Mouse (Mus musculus): ENCODE data around the gene Ece2. TPM values are rescaled to one million over a fixed set of nuclear protein-coding genes. Genes with fewer than 3 reads are reported as not detected.

Ece2 gene
- polyA plus RNA-seq, 1 experiment from 2014 or later: 3.3 TPM

DNA sequence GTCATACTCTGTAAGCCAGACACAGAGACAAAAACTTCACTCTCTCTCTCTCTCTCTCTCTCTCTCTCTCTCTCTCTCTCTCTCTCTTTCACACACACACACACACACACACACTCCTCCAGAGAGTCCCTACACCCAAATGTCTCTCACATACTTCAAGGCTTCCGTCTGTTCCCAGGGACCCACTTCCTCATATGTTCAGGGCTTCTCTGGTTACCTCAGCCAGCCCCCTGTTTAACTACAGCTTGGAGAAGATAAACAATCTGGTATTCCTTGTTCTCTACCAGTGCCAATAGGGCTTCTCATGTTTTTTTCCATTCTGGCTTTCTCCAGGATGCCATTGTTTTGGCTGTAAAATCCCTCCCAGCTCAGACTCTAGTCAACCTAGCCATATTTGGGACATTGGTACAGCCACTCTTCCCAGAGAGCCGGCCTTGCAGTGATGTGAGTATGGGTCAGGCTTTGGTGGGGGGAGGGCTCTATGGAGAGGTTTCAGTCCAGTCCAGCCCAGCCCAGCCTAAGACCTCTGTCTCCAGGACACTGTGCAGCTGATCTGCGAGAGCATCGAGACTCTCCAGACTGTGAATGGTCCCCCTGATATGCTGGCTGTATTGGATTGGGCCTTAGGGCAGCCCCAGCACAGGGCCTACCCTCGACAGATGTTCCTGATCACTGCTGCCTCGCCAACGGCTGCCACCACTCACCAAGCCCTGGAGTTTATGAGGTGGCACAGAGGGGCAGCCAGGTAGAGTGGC, 32.8 kb upstream of the Ece2 start:
- H3K4me3 ChIP-seq (ENCODE audit: low read depth, low read length): no peak overlapping the region

GRCm38 (mm10) chr16:20600511-20600910, 29.1 kb upstream of the Ece2 start:
- Histone ChIP-seq H3K4me2 (ENCODE audit: low read depth, low read length) (no peak overlapping the region), H3K27me3 (replicated peaks; ENCODE audit: control insufficient read depth, insufficient read depth, low read length) (no peaks in the 10 kb centered on the region), H3K27ac (replicated peaks; ENCODE audit: low read depth, low read length) (no peak overlapping the region), H3K9ac (ENCODE audit: low read depth, low read length) (no peak overlapping the region), H3K4me3 (ENCODE audit: low read depth, low read length) (no peak overlapping the region), H3K4me1 (ENCODE audit: control insufficient read depth, insufficient read depth, low read length) (no peaks in the 10 kb centered on the region), H3K9me3 (ENCODE audit: control insufficient read depth, low read length) (no peaks in the 10 kb centered on the region), H3K36me3 (ENCODE audit: control insufficient read depth, insufficient read depth, low read length) (peaks cover 13% of the 10 kb centered on the region; the same call in 1 of the 2 replicates)
- DNase-seq (ENCODE audit: low spot score): peak; percentile 14
- 67% methylated on average over 5 of the region's 5 CpGs for WGBS
- ATAC-seq (ENCODE audit: low read depth): no peak

More for the DNA sequence above, 32.8 kb upstream of the Ece2 start:
- WGBS: 46% methylated on average over 7 of the region's 7 CpGs
- DNase-seq (ENCODE audit: low spot score) (no peak), ATAC-seq (ENCODE audit: low read depth) (no peak)
- H3K27ac ChIP-seq (replicated peaks; ENCODE audit: low read depth, low read length): no peak overlapping the region
- no peaks in the 10 kb centered on the region for H3K36me3 ChIP-seq (ENCODE audit: control insufficient read depth, insufficient read depth, low read length)
- H3K27me3 ChIP-seq (replicated peaks; ENCODE audit: control insufficient read depth, insufficient read depth, low read length): peaks cover 22% of the 10 kb centered on the region
- H3K9me3 ChIP-seq (ENCODE audit: control insufficient read depth, low read length): no peaks in the 10 kb centered on the region
- no peak overlapping the region for H3K4me2 ChIP-seq (ENCODE audit: low read depth, low read length)
- H3K4me1 ChIP-seq (ENCODE audit: control insufficient read depth, insufficient read depth, low read length): no peaks in the 10 kb centered on the region
- no peak overlapping the region for H3K9ac ChIP-seq (ENCODE audit: low read depth, low read length)

- no peak overlapping the region for H3K4me2 ChIP-seq (ENCODE audit: low read depth, low read length)
- H3K4me3 ChIP-seq (ENCODE audit: low read depth, low read length): no peak overlapping the region
- ATAC-seq (ENCODE audit: low read depth): peak; percentile 62; the same call in 1 of the 2 replicates
- H3K9ac ChIP-seq (ENCODE audit: low read depth, low read length): no peak overlapping the region
- DNase-seq (ENCODE audit: low spot score): peak; percentile 88
- H3K9me3 ChIP-seq (ENCODE audit: control insufficient read depth, low read length): no peaks in the 10 kb centered on the region
- 58% methylated on average over 8 of the region's 9 CpGs for WGBS
- no peak overlapping the region for H3K27ac ChIP-seq (replicated peaks; ENCODE audit: low read depth, low read length)
- H3K27me3 ChIP-seq (replicated peaks; ENCODE audit: control insufficient read depth, insufficient read depth, low read length): no peaks in the 10 kb centered on the region
- H3K4me1 ChIP-seq (ENCODE audit: control insufficient read depth, insufficient read depth, low read length): no peaks in the 10 kb centered on the region
- H3K36me3 ChIP-seq (ENCODE audit: control insufficient read depth, insufficient read depth, low read length): peaks cover 37% of the 10 kb centered on the region
Measured at GRCm38 (mm10) chr16:20604705-20605104, 24.9 kb upstream of the Ece2 start.

- DNase-seq (ENCODE audit: low spot score) (peak; percentile 89), ATAC-seq (ENCODE audit: low read depth) (peak; percentile 74)
- H3K9ac ChIP-seq (ENCODE audit: low read depth, low read length): peak overlapping the region; percentile 83
- peaks cover 11% of the 10 kb centered on the region for H3K4me1 ChIP-seq (ENCODE audit: control insufficient read depth, insufficient read depth, low read length)
- whole genome bisulfite sequencing: 1% methylated on average over 28 of the region's 28 CpGs
- peak overlapping the region; percentile 84 for H3K4me3 ChIP-seq (ENCODE audit: low read depth, low read length)
- peak overlapping the region; percentile 84 for H3K4me2 ChIP-seq (ENCODE audit: low read depth, low read length)
- H3K27ac ChIP-seq (replicated peaks; ENCODE audit: low read depth, low read length): peak overlapping the region; percentile 56
- H3K9me3 ChIP-seq (ENCODE audit: control insufficient read depth, low read length): no peaks in the 10 kb centered on the region
- peaks cover 22% of the 10 kb centered on the region for H3K36me3 ChIP-seq (ENCODE audit: control insufficient read depth, insufficient read depth, low read length)
- no peaks in the 10 kb centered on the region for H3K27me3 ChIP-seq (replicated peaks; ENCODE audit: control insufficient read depth, insufficient read depth, low read length)
Measured at GRCm38 (mm10) chr16:20610501-20611356, 18.9 kb upstream of the Ece2 start.

DNA sequence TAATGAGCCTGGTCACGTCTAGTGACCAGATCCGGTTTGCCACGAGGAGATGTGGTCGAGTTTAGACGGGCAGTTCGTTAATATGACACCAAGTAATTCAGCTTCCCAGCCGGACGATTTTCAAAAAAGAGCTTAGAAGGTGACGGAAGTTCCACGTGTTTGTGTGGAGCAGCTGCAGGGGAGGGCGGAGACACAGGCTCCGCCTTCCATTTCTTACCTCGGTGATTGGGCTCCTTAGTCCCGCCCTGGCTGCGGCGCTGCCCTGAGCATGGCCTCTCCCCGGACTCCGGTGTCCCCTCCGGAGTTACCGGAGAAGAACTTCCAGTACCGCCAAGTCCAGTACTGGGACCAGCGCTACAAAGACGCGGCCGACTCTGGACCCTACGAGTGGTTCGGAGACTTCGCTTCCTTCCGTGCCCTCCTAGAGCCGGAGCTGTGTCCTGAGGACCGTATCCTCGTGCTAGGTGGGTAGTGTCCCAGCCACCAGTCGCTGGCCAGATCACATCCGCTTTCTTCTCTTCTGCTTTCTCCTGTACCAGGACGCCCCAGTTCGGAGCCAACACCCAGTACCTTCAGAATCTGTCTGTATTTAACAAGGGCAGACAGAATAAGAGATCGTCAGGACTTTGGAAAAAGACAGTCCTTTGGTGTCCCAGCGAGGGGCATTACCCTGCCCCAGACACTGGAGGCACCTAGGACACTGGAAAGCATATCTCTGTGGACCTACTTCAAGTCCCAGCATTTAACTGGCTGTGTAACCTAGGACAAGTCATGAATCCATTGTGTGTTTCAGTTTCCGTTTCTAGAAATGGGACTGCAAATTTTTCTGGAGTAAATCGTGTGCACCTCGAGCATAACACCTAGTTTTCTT, 18.0 kb upstream of the Ece2 start, which contains the start of the genes Eef1akmt4, Gm49333 and Alg3:
Eef1akmt4 (plus strand) TSS at position 237 of the 871 bp plus-strand sequence.
Gm49333 (plus strand) TSS at position 254 of the 871 bp plus-strand sequence.
Alg3 (minus strand) TSS at position 379 of the 871 bp plus-strand sequence.
- peak; percentile 97 for ATAC-seq (ENCODE audit: low read depth)
- Histone ChIP-seq H3K36me3 (ENCODE audit: control insufficient read depth, insufficient read depth, low read length) (peaks cover 13% of the 10 kb centered on the region), H3K27ac (replicated peaks; ENCODE audit: low read depth, low read length) (peak within 1 kb of the TSS; percentile 56), H3K4me3 (ENCODE audit: low read depth, low read length) (peak within 1 kb of the TSS; percentile 84), H3K9me3 (ENCODE audit: control insufficient read depth, low read length) (no peaks in the 10 kb centered on the region), H3K27me3 (replicated peaks; ENCODE audit: control insufficient read depth, insufficient read depth, low read length) (no peaks in the 10 kb centered on the region), H3K9ac (ENCODE audit: low read depth, low read length) (peak within 1 kb of the TSS; percentile 83), H3K4me1 (ENCODE audit: control insufficient read depth, insufficient read depth, low read length) (peaks cover 11% of the 10 kb centered on the region), H3K4me2 (ENCODE audit: low read depth, low read length) (peak within 1 kb of the TSS; percentile 84)
- 2% methylated on average over 40 of the region's 41 CpGs for WGBS
- peak; percentile 97 for DNase-seq (ENCODE audit: low spot score)

- Histone ChIP-seq H3K4me3 (ENCODE audit: low read depth, low read length) (peak overlapping the region; percentile 74), H3K9me3 (ENCODE audit: control insufficient read depth, low read length) (no peaks in the 10 kb centered on the region), H3K36me3 (ENCODE audit: control insufficient read depth, insufficient read depth, low read length) (no peaks in the 10 kb centered on the region), H3K27ac (replicated peaks; ENCODE audit: low read depth, low read length) (no peak overlapping the region), H3K4me2 (ENCODE audit: low read depth, low read length) (peak overlapping the region; percentile 99), H3K9ac (ENCODE audit: low read depth, low read length) (peak overlapping the region; percentile 75; the same call in 1 of the 2 replicates), H3K27me3 (replicated peaks; ENCODE audit: control insufficient read depth, insufficient read depth, low read length) (peaks cover 31% of the 10 kb centered on the region), H3K4me1 (ENCODE audit: control insufficient read depth, insufficient read depth, low read length) (peaks cover 20% of the 10 kb centered on the region)
- DNase-seq (ENCODE audit: low spot score) (peak; percentile 54), ATAC-seq (ENCODE audit: low read depth) (peak; percentile 52)
- 11% methylated on average over 16 of the region's 83 CpGs for WGBS
Measured at GRCm38 (mm10) chr16:20619541-20620398, 9.9 kb upstream of the Ece2 start.

DNA sequence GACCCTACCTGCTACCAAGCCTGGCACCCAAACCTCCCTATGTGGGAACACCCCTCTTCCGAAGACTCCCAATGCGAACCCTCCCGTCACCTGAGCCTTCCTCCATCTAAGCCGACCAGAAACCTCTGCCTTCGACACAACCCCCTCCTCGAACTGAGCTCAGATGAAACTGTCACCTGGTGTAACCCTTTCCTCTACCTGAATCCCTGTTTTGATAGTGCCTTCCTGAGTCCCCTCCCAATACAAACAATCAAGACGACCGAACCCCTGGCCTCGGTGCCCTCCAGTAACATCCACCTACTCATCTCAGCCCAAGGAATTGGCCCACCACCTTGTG, 9.3 kb upstream of the Ece2 start:
- ATAC-seq (ENCODE audit: low read depth) (0 out of 2 replicates have a peak, but pooled peaks have one; percentile 7), DNase-seq (ENCODE audit: low spot score) (no peak)
- Histone ChIP-seq H3K4me2 (ENCODE audit: low read depth, low read length) (peak overlapping the region; percentile 99), H3K27me3 (replicated peaks; ENCODE audit: control insufficient read depth, insufficient read depth, low read length) (peaks cover 31% of the 10 kb centered on the region), H3K9ac (ENCODE audit: low read depth, low read length) (peak overlapping the region; percentile 75; the same call in 1 of the 2 replicates), H3K4me1 (ENCODE audit: control insufficient read depth, insufficient read depth, low read length) (peaks cover 20% of the 10 kb centered on the region), H3K9me3 (ENCODE audit: control insufficient read depth, low read length) (no peaks in the 10 kb centered on the region), H3K27ac (replicated peaks; ENCODE audit: low read depth, low read length) (no peak overlapping the region), H3K36me3 (ENCODE audit: control insufficient read depth, insufficient read depth, low read length) (no peaks in the 10 kb centered on the region), H3K4me3 (ENCODE audit: low read depth, low read length) (peak overlapping the region; percentile 74)
- WGBS: 2% methylated on average over 9 of the region's 9 CpGs

Data from embryonic facial prominence, embryonic 14.5 days (tissue).